Mouse (Mus musculus) layer of hippocampus, adult 9-10 months (tissue): ENCODE measurements around the gene Ifitm3.
"Not testable (repeated sequence)": the region's sequence is repeated elsewhere in the genome, so short reads cannot be mapped to it uniquely, and the experiment has no call there.

Experiments
- DNase-seq: peaks from one replicate; pipeline ENCODE4 v3.0.0; 2022; ENCODE audit warnings: low spot score

Ifitm3 gene

DNA sequence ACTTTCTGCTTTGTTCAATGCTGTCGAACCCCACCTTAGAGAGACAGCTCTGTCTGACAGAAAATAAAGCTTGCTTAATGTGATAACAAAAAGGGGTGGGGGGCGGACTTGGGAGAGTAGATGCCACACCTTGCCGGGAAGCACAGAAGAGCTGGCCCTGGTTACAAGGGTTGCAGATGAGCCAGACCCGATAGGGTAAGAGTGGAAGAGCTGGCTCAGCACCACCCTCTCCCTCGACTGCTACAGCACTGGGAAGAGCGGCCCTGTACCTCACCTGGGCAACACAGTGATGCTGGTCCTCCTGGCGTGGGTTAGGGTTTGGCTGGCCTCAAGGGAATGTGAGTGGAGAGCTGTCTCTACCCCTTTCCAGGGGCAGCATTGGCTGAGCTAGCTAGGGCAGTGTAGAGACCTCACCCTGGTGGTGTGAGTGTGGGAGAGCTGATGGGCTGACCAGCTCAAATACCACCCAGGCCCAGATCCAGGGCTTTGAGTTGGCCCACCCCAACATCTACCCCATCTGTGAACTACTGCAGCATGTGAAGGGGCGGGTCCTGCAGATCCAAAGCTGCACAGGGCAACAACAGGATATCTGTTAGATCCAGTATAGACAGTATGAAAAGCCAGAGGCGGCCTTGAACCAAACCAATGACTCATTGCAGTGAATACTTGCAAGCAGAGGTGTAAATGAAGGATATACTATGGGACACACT, 22.0 kb upstream of the Ifitm3 start:
- DNase-seq: no peak

DNA sequence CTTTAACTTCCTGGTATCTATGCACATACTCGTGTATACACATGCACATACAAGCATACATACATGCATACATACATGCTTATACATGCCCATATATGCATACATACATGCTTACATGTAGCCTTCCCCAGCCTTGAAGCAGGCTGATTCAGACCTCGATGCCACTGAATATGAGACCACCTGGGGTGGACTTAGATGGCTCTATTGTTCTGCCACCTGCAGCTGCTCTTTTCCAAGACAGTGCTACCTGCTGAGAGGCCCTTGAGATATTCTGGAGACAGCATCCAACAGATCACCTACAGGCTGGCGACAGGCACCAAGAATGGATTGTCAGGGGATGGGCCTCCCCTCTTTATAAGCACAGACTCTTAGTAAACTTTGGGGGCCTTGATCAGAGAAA, 19.8 kb upstream of the Ifitm3 start:
- no peak for DNase-seq

DNA sequence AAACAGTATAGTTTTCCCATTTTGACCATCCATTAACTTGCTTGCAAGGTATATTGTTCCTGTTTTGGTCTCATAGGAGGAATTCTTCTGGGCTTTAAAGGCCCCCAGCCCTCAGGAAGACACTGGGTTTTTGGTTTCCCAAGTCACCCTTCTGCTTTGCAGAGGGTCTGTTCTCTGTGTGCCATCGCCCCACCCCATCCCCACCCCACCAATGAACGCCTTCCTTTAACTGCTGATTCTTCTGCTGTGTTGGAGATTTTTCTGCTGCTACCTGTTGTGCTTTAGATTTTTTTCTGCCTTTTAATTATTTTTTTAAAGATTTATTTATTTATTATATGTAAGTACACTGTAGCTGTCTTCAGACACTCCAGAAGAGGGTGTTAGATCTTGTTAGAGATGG, 18.3 kb upstream of the Ifitm3 start, which contains the start of gene Gm17387:
Gm17387 (plus strand) TSS at position 301 of the 400 bp plus-strand sequence.
- no peak for DNase-seq

GRCm38 (mm10) chr7:141026740-141027098, 16.1 kb upstream of the Ifitm3 start:
- no peak for DNase-seq

DNA sequence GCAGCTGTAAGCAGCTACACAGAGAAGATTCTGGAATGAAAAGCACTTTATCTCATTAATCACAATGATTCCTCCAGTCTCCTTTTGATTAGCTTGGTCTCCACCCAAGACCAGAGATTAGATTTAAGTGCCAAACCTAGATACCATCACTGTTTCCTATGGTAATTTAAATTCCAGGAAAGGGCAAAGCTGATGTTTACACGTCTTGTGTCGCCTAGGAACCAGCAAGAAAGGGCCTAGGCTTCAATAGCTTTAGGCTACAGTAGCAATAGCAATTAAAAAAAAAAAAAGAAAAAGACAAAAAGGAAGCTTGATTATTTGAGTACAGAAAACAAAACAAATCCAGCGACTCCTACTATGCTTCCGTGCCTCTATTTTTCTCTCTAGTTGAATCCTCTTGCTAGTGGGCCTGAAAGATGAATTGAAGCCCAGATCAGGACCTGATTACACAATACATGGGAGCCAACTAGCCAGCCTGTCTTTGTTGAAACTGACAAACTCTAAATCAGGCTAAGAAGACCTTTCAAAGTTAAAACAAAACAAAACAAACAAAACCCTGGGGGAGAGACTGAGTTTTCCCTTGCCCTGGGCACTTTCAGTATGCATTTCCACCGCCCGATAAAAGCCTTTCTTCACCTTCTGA, 15.6 kb upstream of the Ifitm3 start:
- no peak for DNase-seq

- no peak for DNase-seq
Observed at GRCm38 (mm10) chr7:141024865-141025838, 14.6 kb upstream of the Ifitm3 start.

DNA sequence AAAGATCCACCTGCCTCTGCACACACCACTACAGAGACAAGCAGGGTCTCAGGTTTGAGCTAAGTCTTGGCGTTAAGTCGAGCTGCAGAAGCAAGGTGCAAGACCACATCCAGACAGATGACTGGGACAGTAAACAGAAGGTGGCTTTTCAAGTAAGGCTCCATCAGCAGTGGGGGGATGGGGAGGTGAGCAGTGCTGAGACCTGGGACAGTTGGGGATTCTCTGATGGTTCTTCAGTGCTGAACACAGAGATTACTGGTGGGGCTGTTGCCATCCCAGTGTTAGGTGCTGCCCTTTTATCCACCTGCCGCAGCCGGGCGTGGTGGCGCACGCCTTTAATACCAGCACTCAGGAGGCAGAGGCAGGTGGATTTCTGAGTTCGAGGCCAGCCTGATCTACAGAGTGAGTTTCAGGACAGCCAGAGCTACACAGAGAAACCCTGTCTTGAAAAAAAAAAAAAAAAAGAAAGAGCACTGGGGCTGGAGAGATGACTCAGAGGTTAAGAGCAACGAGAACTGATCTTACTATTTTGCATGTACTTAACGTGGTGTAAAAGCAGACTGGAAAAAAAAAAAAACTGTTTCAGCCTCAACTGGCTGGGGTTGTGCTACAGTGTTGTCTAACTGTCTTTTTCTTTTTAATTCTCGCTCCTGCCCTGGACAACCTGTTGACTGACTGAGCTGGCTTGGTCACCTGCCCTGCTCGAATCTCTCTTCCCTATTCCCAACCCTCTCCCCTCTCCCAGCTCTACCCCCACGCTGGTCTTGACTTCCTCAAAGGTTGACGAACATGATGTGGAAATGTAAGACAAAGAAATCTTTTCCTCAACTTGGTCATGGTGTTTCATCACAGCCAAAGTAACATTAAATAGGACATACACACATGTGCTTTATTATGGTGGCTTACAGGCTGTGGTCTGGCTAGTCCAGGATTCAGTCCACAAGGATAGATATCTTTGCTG, 11.2 kb upstream of the Ifitm3 start:
- no peak for DNase-seq

- DNase-seq: no peak
Observed at GRCm38 (mm10) chr7:141019028-141019427, 8.5 kb upstream of the Ifitm3 start.

GRCm38 (mm10) chr7:141017824-141018223, 7.3 kb upstream of the Ifitm3 start, which contains the start of gene Ifitm6:
Gene Ifitm6, minus strand, starts transcription at chr7:141017924.
- not testable (repeated sequence) for DNase-seq

DNA sequence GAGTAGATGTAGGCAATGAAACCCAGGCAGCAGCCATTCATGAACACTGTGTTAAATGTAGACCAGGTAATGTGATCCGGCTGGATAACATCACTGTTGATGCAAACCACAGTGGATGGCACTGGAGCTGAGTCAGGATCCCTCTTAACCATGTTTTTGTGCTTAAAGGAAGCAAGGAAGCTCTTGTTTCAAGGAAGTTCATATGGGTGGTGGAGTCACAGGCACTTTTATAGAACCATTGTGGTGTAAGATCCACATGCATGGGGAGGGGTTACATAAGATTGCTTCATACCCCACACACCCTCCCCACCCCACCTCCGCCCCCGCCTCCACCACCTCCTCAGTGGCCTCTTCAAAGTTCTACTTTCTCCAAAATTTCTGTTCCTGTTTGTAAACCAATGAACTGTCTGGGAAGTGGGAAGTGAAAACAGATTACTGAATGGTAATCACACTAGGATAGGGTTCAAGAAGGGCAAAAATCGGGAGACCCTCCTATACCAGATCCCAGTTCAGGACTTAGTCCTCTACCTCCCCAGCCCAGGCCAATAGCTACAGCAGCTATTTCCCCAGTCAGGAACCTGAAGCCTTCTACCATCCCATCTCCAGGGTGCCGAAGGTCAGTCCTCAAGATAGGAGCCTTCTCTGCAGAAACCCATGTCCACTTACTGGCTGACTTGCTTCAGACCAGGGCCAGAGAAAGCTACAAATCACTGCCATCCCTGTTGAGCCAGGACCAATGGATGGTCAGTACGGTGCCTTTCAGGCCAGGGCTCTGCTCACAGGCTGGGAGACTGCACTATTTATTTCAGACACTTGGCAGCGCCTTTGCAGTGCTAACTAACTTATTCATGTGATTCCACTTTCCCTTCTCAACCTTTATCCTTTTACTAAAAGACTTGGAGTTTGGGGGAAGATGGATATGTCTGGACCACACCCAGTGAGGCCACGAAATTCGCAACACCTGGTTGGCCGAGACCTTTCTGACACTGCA, 6.4 kb upstream of the Ifitm3 start:
- DNase-seq: no peak

- no peak for DNase-seq
Observed at GRCm38 (mm10) chr7:141011238-141011770, 734 bp upstream of the Ifitm3 start.

GRCm38 (mm10) chr7:141009665-141010064, 905 bp downstream of the Ifitm3 start:
- no peak for DNase-seq

DNA sequence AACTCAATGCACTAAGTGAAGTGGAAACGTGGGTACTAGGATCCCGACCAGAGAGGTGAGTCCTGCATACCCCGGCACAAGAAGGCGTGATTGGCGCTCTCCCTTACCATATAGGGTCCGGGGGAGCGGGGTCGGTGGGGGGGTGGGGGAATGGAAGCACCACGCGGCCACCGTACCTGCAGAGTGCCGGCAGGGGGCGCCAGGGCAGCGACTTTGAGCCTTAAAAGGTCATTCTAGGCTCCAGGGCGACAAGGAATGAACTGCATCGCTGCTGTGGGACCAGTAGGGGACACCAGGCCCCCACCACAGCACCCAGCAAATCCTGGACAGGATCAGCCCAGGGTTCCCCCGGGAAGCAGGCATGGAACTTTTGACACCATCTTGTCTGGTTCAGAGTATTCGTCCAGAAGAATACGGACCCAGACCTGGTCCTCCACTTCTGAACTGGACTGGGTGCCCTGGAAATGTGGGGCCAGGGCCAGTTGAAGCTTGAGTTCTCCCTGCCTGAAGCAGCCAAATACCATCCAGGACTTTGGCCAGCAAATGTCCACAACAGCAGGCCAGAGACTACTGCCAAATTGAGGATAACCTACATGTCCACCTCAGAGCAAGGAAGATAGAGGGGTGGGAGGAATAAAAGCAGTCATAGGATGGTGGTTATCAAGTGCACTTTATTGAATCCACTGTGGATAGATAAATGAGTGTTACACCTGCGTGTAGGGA, 1.5 kb downstream of the Ifitm3 start:
- no peak for DNase-seq

DNA sequence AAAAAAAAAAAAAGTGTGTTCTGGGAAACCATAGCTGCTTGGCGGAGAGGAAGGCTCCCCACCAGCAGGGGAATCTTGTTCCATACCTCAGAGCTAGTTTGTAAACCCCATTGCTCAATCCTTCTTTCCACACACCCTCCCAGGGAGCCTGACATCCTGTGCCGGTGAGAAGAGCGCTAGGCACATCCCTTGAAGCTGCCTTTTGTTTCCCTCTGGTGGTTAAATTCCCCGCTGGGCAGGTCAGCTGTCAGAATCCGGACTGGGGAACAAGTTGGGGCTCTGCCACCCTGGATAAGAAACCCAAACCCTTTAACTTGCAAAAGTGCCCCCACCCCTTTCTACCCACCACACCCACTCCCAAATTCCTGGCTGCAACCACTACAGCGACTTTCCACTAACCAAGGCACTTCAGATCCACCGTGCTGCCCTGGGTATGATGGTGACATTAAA, 2.2 kb downstream of the Ifitm3 start:
- no peak for DNase-seq

GRCm38 (mm10) chr7:141006914-141007313, 3.7 kb downstream of the Ifitm3 start:
- no peak for DNase-seq

GRCm38 (mm10) chr7:141006446-141006845, 4.1 kb downstream of the Ifitm3 start:
- no peak for DNase-seq

- DNase-seq: no peak
Observed at GRCm38 (mm10) chr7:141003248-141004010, 7.1 kb downstream of the Ifitm3 start.
